Comparison of ENCODE assay signal across 11 mouse cellular contexts in genomic region chr12:89041429-89042107, GRCm38 (mm10).
DNase-seq lines count a peak whose midpoint lies in the region; ATAC-seq and TF ChIP-seq lines count a peak whose summit lies in the region.
"Had no signal": no experiment of that assay in that cellular context is flagged by ENCODE, and none has a peak within 500 bp of the region (broad histone marks: within the 10 kb centered on the region; RNA-seq: fewer than 3 reads in every experiment).

No protein-coding gene starts in this region.

- H3K27ac ChIP-seq in hindbrain, embryonic 12.5 days: peak overlapping the region; percentile 66
- H3K27ac ChIP-seq in neural tube, embryonic 14.5 days (ENCODE audit: low read depth, low read length): no peak overlapping the region
- H3K27ac ChIP-seq: intestine, embryonic 15.5 days; liver, embryonic 14.5 days had no signal

- peak; percentile 1 for DNase-seq in lung, postnatal 14 days
- no peak for DNase-seq in lung, adult 2 months
- peak; percentile 3 to 7 for DNase-seq in cerebellum, postnatal 25 days
- no peak for DNase-seq in thymus, postnatal 4 days
- DNase-seq in right cerebral cortex, adult 2 months (ENCODE audit: low spot score in 2 of 2): no peak

- TF ChIP-seq POLR2A in lung, adult 2 months (IDR thresholded peaks at IDR 0.05; ENCODE audit: borderline replicate concordance, extremely low read depth, low read depth, low read length): no peak

- H3K9me3 ChIP-seq in hindbrain, embryonic 12.5 days (replicated peaks): no peaks in the 10 kb centered on the region
- no peaks in the 10 kb centered on the region for H3K9me3 ChIP-seq in neural tube, embryonic 14.5 days (ENCODE audit: control insufficient read depth, low read length)
- H3K9me3 ChIP-seq: intestine, embryonic 15.5 days had no signal

- H3K4me3 ChIP-seq in lung, adult 2 months (replicated peaks; ENCODE audit: extremely low read depth, low read depth, low read length): no peak overlapping the region
- H3K4me3 ChIP-seq in hindbrain, embryonic 12.5 days: no peak overlapping the region
- H3K4me3 ChIP-seq in neural tube, embryonic 14.5 days (ENCODE audit: low read depth, low read length): no peak overlapping the region
- H3K4me3 ChIP-seq: intestine, embryonic 15.5 days had no signal

- H3K27me3 ChIP-seq in hindbrain, embryonic 12.5 days: no peaks in the 10 kb centered on the region
- no peaks in the 10 kb centered on the region for H3K27me3 ChIP-seq in neural tube, embryonic 14.5 days (ENCODE audit: control insufficient read depth, insufficient read depth, low read length)
- H3K27me3 ChIP-seq: intestine, embryonic 15.5 days had no signal

- TF ChIP-seq CTCF in lung, adult 2 months (IDR thresholded peaks at IDR 0.05; ENCODE audit: insufficient read depth, low read length): no peak

- H3K9ac ChIP-seq in hindbrain, embryonic 12.5 days: no peak overlapping the region
- H3K9ac ChIP-seq in neural tube, embryonic 14.5 days (replicated peaks; ENCODE audit: low read depth, low read length): no peak overlapping the region
- H3K9ac ChIP-seq: intestine, embryonic 15.5 days; liver, embryonic 14.5 days had no signal

- 53% methylated on average over 2 of the region's 2 CpGs for WGBS in lung, adult 2 months
- WGBS in hindbrain, embryonic 12.5 days: 40% methylated on average over 2 of the region's 2 CpGs
- WGBS in neural tube, embryonic 14.5 days: 41% methylated on average over 2 of the region's 2 CpGs

- H3K4me2 ChIP-seq in hindbrain, embryonic 12.5 days (replicated peaks): no peak overlapping the region
- no peak overlapping the region for H3K4me2 ChIP-seq in neural tube, embryonic 14.5 days (ENCODE audit: low read depth, low read length)
- H3K4me2 ChIP-seq: heart, embryonic 11.5 days; intestine, embryonic 15.5 days had no signal

- no peaks in the 10 kb centered on the region for H3K36me3 ChIP-seq in hindbrain, embryonic 12.5 days
- no peaks in the 10 kb centered on the region for H3K36me3 ChIP-seq in neural tube, embryonic 14.5 days (ENCODE audit: control insufficient read depth, insufficient read depth, low read length)
- H3K36me3 ChIP-seq: intestine, embryonic 15.5 days had no signal

- ATAC-seq in hindbrain, embryonic 12.5 days (ENCODE audit: low FRiP score): peak; percentile 94
- peak; percentile 83; the same call in 1 of the 2 replicates for ATAC-seq in neural tube, embryonic 14.5 days (ENCODE audit: low read depth)
- ATAC-seq in monocyte, adult 5-6 weeks (replicated peaks; ENCODE audit: insufficient number of reproducible peaks, low FRiP score, low TSS enrichment, poor library complexity, severe bottlenecking): no peak
- ATAC-seq: intestine, embryonic 15.5 days had no signal

- no peaks in the 10 kb centered on the region for H3K4me1 ChIP-seq in lung, adult 2 months (ENCODE audit: control insufficient read depth, insufficient read depth, low read length)
- peaks cover 7% of the 10 kb centered on the region; the same call in 1 of the 2 replicates for H3K4me1 ChIP-seq in hindbrain, embryonic 12.5 days
- H3K4me1 ChIP-seq in neural tube, embryonic 14.5 days (ENCODE audit: control insufficient read depth, insufficient read depth, low read length): no peaks in the 10 kb centered on the region
- H3K4me1 ChIP-seq: intestine, embryonic 15.5 days had no signal

Comparison
In these comparisons a context has a peak if more than half of its experiments do, and no peak if none do; other contexts are left out.
1. DNase-seq: peak in lung, postnatal 14 days (single experiment) and cerebellum, postnatal 25 days (2 of 2); none in lung, adult 2 months (single experiment), thymus, postnatal 4 days (single experiment) and right cerebral cortex, adult 2 months (0 of 2).